Mouse (Mus musculus): ENCODE results near the gene Ccdc34.

DNA sequence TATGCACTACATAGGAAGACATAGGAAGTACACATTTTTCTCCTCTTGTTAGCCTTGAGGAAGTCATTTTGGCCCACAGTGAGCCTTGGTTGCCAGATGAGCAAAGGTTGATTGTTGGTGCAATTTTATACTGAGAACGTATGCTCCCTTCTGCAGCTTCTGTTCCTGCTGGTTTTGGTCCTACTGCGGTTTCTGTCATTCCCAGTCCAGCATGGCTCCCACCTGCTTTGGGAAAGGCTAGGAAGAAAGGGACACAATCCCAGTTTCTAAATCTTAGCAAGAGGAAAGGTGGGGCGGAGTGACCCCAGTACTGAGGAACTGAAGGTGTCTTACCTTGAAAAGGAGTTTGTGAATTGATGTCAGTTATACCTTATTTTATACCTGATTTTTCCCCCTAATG, 48.2 kb upstream of the Ccdc34 start:
- TF ChIP-seq CTCF (conservative IDR thresholded peaks at IDR 0.05; ENCODE audit: insufficient read depth, insufficient read length, low read depth, low read length), result no peak
- no peak for TF ChIP-seq POLR2A (IDR thresholded peaks at IDR 0.05; ENCODE audit: low read depth, low read length)
